Mouse (Mus musculus) ES-Bruce4 (cell line): Measurements from ENCODE around the gene Sdc4. TPM values are rescaled to one million over a fixed set of nuclear protein-coding genes. Genes with fewer than 3 reads are reported as not detected.

ENCODE experiments used
- H3K27ac ChIP-seq: 2 replicates; pipeline ENCODE4 v1.5.1; 2012; ENCODE audit warnings: low read length, inconsistent platforms; ENCODE audit not compliant: insufficient read depth
- H3K27me3 ChIP-seq: 2 replicates; pipeline ENCODE4 v1.6.1; 2012; ENCODE audit warnings: mild to moderate bottlenecking, low read length, inconsistent platforms; ENCODE audit not compliant: control insufficient read depth, poor library complexity, insufficient read depth, severe bottlenecking
- H3K36me3 ChIP-seq: 2 replicates; pipeline ENCODE4 v1.6.1; 2012; ENCODE audit warnings: inconsistent platforms, mild to moderate bottlenecking, low read length, moderate library complexity; ENCODE audit not compliant: control insufficient read depth, poor library complexity, insufficient read depth, severe bottlenecking
- H3K4me1 ChIP-seq: one replicate; pipeline ENCODE4 v1.8.1; 2011; ENCODE audit warnings: low read length; ENCODE audit not compliant: control insufficient read depth, insufficient read depth
- H3K4me3 ChIP-seq: 2 replicates; pipeline ENCODE4 v1.5.1; 2011; ENCODE audit warnings: low read depth, mild to moderate bottlenecking, low read length
- H3K9ac ChIP-seq: 2 replicates; pipeline ENCODE4 v1.6.1; 2012; ENCODE audit warnings: low read depth, mild to moderate bottlenecking, inconsistent platforms; ENCODE audit not compliant: poor library complexity, severe bottlenecking
- H3K9me3 ChIP-seq: replicated peaks from 2 replicates; pipeline ENCODE4 v1.6.1; 2012; ENCODE audit warnings: mild to moderate bottlenecking, low read length, inconsistent platforms; ENCODE audit not compliant: control insufficient read depth, poor library complexity, insufficient read depth, severe bottlenecking
- CTCF ChIP-seq: IDR thresholded peaks from one replicate; pipeline ENCODE4 v1.8.1; 2011; ENCODE audit warnings: low read depth, low read length
- EP300 ChIP-seq: IDR thresholded peaks from 2 replicates; pipeline ENCODE4 v1.6.1; 2011; ENCODE audit warnings: low read depth, low read length; ENCODE audit not compliant: insufficient read depth
- POLR2A ChIP-seq: IDR thresholded peaks from one replicate; pipeline ENCODE4 v1.8.1; 2011; ENCODE audit warnings: low read length; ENCODE audit not compliant: insufficient read depth
- polyA plus RNA-seq: library from polyadenylated mRNA; stranded (reverse); fragments of >200 nt; gene quantifications from 2 replicates; pipeline ENCODE4 v1.2.4, GENCODE M21; 2011; ENCODE audit warnings: low read depth; ENCODE audit not compliant: missing spikeins, insufficient read depth, insufficient read length

The Sdc4 gene
- polyA plus RNA-seq, 1 experiment: 213 TPM

- Histone ChIP-seq H3K36me3 (no peaks in the 10 kb centered on the region), H3K4me3 (no peak overlapping the region), H3K4me1 (peaks cover 2% of the 10 kb centered on the region), H3K27ac (no peak overlapping the region), H3K27me3 (no peaks in the 10 kb centered on the region), H3K9me3 (no peaks in the 10 kb centered on the region), H3K9ac (no peak overlapping the region)
- TF ChIP-seq CTCF (peak; percentile 61), EP300 (no peak)
Measured at GRCm38 (mm10) chr2:164470254-164470653, 26.6 kb upstream of the Sdc4 start.

GRCm38 (mm10) chr2:164466787-164467186, 23.1 kb upstream of the Sdc4 start:
- Histone ChIP-seq H3K9ac (no peak overlapping the region), H3K36me3 (peaks cover 3% of the 10 kb centered on the region), H3K9me3 (no peaks in the 10 kb centered on the region), H3K27ac (no peak overlapping the region), H3K4me1 (peaks cover 2% of the 10 kb centered on the region), H3K4me3 (no peak overlapping the region), H3K27me3 (no peaks in the 10 kb centered on the region)
- TF ChIP-seq POLR2A (no peak), CTCF (no peak), EP300 (no peak)

- peaks cover 2% of the 10 kb centered on the region for H3K4me1 ChIP-seq
Measured at GRCm38 (mm10) chr2:164465161-164465560, 21.5 kb upstream of the Sdc4 start.

GRCm38 (mm10) chr2:164460745-164461551, 17.3 kb upstream of the Sdc4 start, which contains the start of gene Gm20458:
TSS of gene Gm20458 (plus strand) at chr2:164460967.
- H3K27ac ChIP-seq: no peak within 1 kb of the TSS
- no peaks in the 10 kb centered on the region for H3K9me3 ChIP-seq
- no peaks in the 10 kb centered on the region for H3K4me1 ChIP-seq
- H3K27me3 ChIP-seq: no peaks in the 10 kb centered on the region
- H3K9ac ChIP-seq: peak within 1 kb of the TSS; percentile 60
- TF ChIP-seq POLR2A: no peak
- TF ChIP-seq CTCF: peak; percentile 48
- H3K4me3 ChIP-seq: peak within 1 kb of the TSS; percentile 94
- peaks cover 3% of the 10 kb centered on the region for H3K36me3 ChIP-seq

More at GRCm38 (mm10) chr2:164465161-164465560, 21.5 kb upstream of the Sdc4 start:
- H3K36me3 ChIP-seq: peaks cover 3% of the 10 kb centered on the region
- H3K4me3 ChIP-seq: no peak overlapping the region
- TF ChIP-seq POLR2A (no peak), CTCF (no peak), EP300 (no peak)
- H3K9ac ChIP-seq: no peak overlapping the region
- H3K27me3 ChIP-seq: no peaks in the 10 kb centered on the region
- H3K9me3 ChIP-seq: no peaks in the 10 kb centered on the region
- no peak overlapping the region for H3K27ac ChIP-seq

DNA sequence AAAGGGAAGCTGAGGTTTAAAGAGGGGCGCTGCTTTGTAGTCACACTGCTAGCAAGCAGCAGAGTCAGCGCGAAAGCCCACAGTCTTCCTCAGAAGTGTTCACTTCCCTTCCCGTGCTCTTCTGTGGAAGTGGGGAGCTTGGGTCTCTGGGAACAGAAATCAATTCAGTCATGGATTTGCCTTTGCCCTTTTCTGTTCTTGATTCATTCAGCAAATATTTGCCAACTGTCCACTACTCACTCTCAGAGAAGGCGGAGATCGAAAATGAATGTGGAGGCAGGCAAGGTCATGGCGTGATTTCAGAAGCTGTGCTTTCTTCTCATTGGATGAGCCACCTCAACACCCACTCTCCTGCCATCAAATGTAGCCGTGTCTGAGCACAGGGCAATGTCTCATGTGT, 14.8 kb upstream of the Sdc4 start:
- Histone ChIP-seq H3K9ac (no peak overlapping the region), H3K4me1 (peaks cover 8% of the 10 kb centered on the region), H3K9me3 (no peaks in the 10 kb centered on the region), H3K27ac (no peak overlapping the region), H3K27me3 (no peaks in the 10 kb centered on the region), H3K4me3 (no peak overlapping the region), H3K36me3 (peaks cover 3% of the 10 kb centered on the region)
- TF ChIP-seq POLR2A: no peak
- TF ChIP-seq CTCF: no peak
- no peak for TF ChIP-seq EP300

DNA sequence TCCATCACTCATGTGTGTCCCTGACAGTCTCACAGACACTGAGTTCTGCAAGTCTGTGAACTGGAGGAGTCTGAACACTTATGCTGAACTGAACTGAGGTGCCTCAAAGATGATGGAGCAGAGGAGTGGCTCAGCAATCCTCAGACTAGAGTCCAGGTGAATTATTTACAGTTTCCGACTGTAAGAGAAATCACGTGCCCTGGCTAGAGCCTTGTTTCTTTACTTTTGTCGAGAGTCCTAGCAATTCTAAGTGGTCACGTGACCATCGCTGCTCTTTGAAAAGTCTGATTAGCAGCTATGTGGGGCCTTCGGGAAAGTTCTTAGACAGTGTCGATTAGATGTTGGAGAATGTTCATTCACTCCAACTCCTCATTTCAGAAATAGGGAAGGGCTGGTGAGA, 14.3 kb upstream of the Sdc4 start:
- H3K36me3 ChIP-seq: no peaks in the 10 kb centered on the region
- no peak overlapping the region for H3K4me3 ChIP-seq
- H3K4me1 ChIP-seq: peaks cover 12% of the 10 kb centered on the region
- no peaks in the 10 kb centered on the region for H3K27me3 ChIP-seq
- peak overlapping the region; percentile 72 for H3K27ac ChIP-seq
- H3K9ac ChIP-seq: no peak overlapping the region
- no peak for TF ChIP-seq EP300
- no peak for TF ChIP-seq CTCF
- no peak for TF ChIP-seq POLR2A
- H3K9me3 ChIP-seq: no peaks in the 10 kb centered on the region
